Mouse (Mus musculus) olfactory bulb, adult 2 months (tissue): ENCODE measurements around the gene Gm13723. TPM values are rescaled to one million over a fixed set of nuclear protein-coding genes. Genes with fewer than 3 reads are reported as not detected.

Experiments used
- H3K27ac ChIP-seq: fragments of 200-500 bp; 2 replicates; pipeline ENCODE4 v1.5.1; 2012; ENCODE audit warnings: low read depth, low read length; ENCODE audit not compliant: insufficient read depth
- H3K4me1 ChIP-seq: fragments of 200-500 bp; 2 replicates; pipeline ENCODE4 v1.6.1; 2012; ENCODE audit warnings: low read length; ENCODE audit not compliant: control insufficient read depth, insufficient read depth
- H3K4me3 ChIP-seq: fragments of 200-500 bp; 2 replicates; pipeline ENCODE4 v1.5.1; 2012; ENCODE audit warnings: mild to moderate bottlenecking, low read depth, low read length, moderate library complexity; ENCODE audit not compliant: insufficient read depth
- CTCF ChIP-seq: fragments of 200-500 bp; IDR thresholded peaks from 2 replicates; pipeline ENCODE4 v1.5.1; 2012; ENCODE audit warnings: low read depth, mild to moderate bottlenecking, low read length, moderate library complexity; ENCODE audit not compliant: insufficient read depth
- POLR2A ChIP-seq: fragments of 200-500 bp; IDR thresholded peaks from 2 replicates; pipeline ENCODE4 v1.6.1; 2012; ENCODE audit warnings: mild to moderate bottlenecking, low read depth, low read length, moderate library complexity; ENCODE audit not compliant: insufficient read depth
- WGBS: fragments of 180-500 bp; shearing (Covaris S2); methylation state at CpG from one replicate; pipeline ENCODE4 v1.1.7; 2018; 5-methylcytosine and 5-hydroxymethylcytosine counted together
- polyA plus RNA-seq: library from polyadenylated mRNA; stranded (reverse); fragments of >200 nt; gene quantifications from 2 replicates; pipeline ENCODE4 v1.2.4, GENCODE M21; 2012; ENCODE audit warnings: low replicate concordance; ENCODE audit not compliant: missing spikeins, insufficient read depth, insufficient read length

The Gm13723 gene
- polyA plus RNA-seq = not detected in 2 replicates

DNA sequence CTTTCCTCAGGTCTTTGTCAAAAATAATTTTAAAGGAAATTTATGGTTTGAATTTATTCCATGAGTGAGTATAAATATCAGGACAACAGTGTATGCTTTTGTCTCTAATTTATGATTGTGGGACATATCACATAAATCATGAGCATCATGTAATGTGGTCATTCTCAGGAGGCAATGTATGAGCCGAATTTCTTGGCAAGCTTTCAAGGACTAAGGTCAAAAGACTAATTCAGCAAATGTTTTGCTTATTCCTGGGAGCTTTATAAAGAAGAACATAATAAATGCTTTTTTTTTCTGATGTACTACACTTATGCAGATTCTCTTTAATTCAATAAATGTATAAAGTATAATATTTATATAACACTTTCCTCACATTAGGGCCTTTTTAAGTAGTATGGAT is at the start of gene Gm13723:
Gene Gm13723 (minus strand): TSS at position 101 of the 400 bp plus-strand sequence.
- H3K4me1 ChIP-seq = no peaks in the 10 kb centered on the region
- TF ChIP-seq POLR2A (no peak), CTCF (no peak)
- WGBS = 58% methylated on average over 1 of the region's 1 CpGs
- no peak within 1 kb of the TSS for H3K27ac ChIP-seq
- no peak within 1 kb of the TSS for H3K4me3 ChIP-seq

- no peak overlapping the region for H3K4me3 ChIP-seq
- H3K27ac ChIP-seq = no peak overlapping the region
- TF ChIP-seq CTCF (no peak), POLR2A (no peak)
- no peaks in the 10 kb centered on the region for H3K4me1 ChIP-seq
- 85% methylated on average over 2 of the region's 2 CpGs for WGBS
Measured at GRCm38 (mm10) chr2:86905647-86906046, 31.0 kb upstream of the Gm13723 start.

- 93% methylated on average over 1 of the region's 1 CpGs for WGBS
- TF ChIP-seq CTCF = no peak
- no peak for TF ChIP-seq POLR2A
- H3K4me1 ChIP-seq = no peaks in the 10 kb centered on the region
Measured at GRCm38 (mm10) chr2:86892116-86892515, 17.5 kb upstream of the Gm13723 start, which contains the start of gene Olfr1097. Olfr1097 (minus strand) TSS chr2:86892216.

GRCm38 (mm10) chr2:86851596-86851995 is 23.0 kb downstream of the Gm13723 start, which contains the start of gene Olfr1095:
Olfr1095 (minus strand) TSS chr2:86851696.
- WGBS = 91% methylated on average over 3 of the region's 3 CpGs
- no peaks in the 10 kb centered on the region for H3K4me1 ChIP-seq
- H3K4me3 ChIP-seq = no peak within 1 kb of the TSS
- no peak within 1 kb of the TSS for H3K27ac ChIP-seq
- TF ChIP-seq POLR2A = no peak
- TF ChIP-seq CTCF = no peak

More at GRCm38 (mm10) chr2:86892116-86892515, 17.5 kb upstream of the Gm13723 start, which contains the start of gene Olfr1097:
- no peak within 1 kb of the TSS for H3K4me3 ChIP-seq
- H3K27ac ChIP-seq = no peak within 1 kb of the TSS

DNA sequence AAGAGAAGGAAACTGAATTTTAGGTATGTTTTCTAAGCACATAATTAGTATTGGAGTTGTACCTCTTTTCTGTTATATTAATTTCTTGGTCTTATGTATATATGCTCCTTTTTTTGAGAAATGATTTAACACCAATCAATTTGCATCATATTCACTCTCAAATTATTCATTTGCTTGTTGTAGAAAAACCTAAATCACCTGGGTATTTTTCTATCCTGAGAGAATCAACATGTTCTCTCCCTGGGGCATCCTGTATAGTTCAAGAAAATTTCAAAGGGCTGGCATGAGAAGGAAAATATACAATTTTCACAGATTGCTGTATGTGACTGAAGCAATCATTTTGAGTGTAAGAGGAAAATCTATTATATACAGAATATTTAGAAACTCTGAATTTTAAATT is 50.2 kb downstream of the Gm13723 start, which contains the start of gene Olfr1094:
Gene Olfr1094 (plus strand): TSS at position 301 of the 400 bp plus-strand sequence.
- Histone ChIP-seq H3K27ac (no peak within 1 kb of the TSS), H3K4me1 (no peaks in the 10 kb centered on the region), H3K4me3 (no peak within 1 kb of the TSS)
- TF ChIP-seq CTCF (no peak), POLR2A (no peak)

Other genes with a start within 250 kb of the Gm13723 start
- not detected in 2 replicates for gene Olfr1084, start 235.1 kb downstream of the Gm13723 start, polyA plus RNA-seq
- gene Olfr1085, start 212.8 kb downstream of the Gm13723 start, polyA plus RNA-seq = not detected in 2 replicates
- gene Olfr1086, start 194.7 kb downstream of the Gm13723 start, polyA plus RNA-seq = not detected in 2 replicates
- gene Olfr1087, start 176.4 kb downstream of the Gm13723 start, polyA plus RNA-seq = not detected in 2 replicates
- gene Olfr1089, start 141.1 kb downstream of the Gm13723 start, polyA plus RNA-seq = not detected in 2 replicates
- not detected in 2 replicates for gene Olfr1090, start 115.8 kb downstream of the Gm13723 start, polyA plus RNA-seq
- gene Olfr1093, start 92.3 kb downstream of the Gm13723 start, polyA plus RNA-seq = not detected in 2 replicates
- gene Olfr141, start 64.8 kb downstream of the Gm13723 start, polyA plus RNA-seq = not detected in 2 replicates
- gene Olfr1094, start 50.1 kb downstream of the Gm13723 start, polyA plus RNA-seq = not detected in 2 replicates
- not detected in 2 replicates for gene Olfr1095, start 23.1 kb downstream of the Gm13723 start, polyA plus RNA-seq
- gene Olfr1097, start 17.4 kb upstream of the Gm13723 start, polyA plus RNA-seq = not detected in 2 replicates
- not detected in 2 replicates for gene Olfr1098, start 49.7 kb upstream of the Gm13723 start, polyA plus RNA-seq
- not detected in 2 replicates for gene Olfr1099, start 85.9 kb upstream of the Gm13723 start, polyA plus RNA-seq
- not detected in 2 replicates for gene Olfr1100, start 105.2 kb upstream of the Gm13723 start, polyA plus RNA-seq
- not detected in 2 replicates for gene Olfr1101, start 116.4 kb upstream of the Gm13723 start, polyA plus RNA-seq
- gene Olfr1102, start 123.6 kb upstream of the Gm13723 start, polyA plus RNA-seq = not detected in 2 replicates
- not detected in 2 replicates for gene Olfr1104, start 152.3 kb upstream of the Gm13723 start, polyA plus RNA-seq
- not detected in 2 replicates for gene Olfr1105, start 161.7 kb upstream of the Gm13723 start, polyA plus RNA-seq
- not detected in 2 replicates for gene Olfr1106, start 177.5 kb upstream of the Gm13723 start, polyA plus RNA-seq
- not detected in 2 replicates for gene Olfr1107, start 201.0 kb upstream of the Gm13723 start, polyA plus RNA-seq
- gene Olfr1109, start 221.2 kb upstream of the Gm13723 start, polyA plus RNA-seq = not detected in 2 replicates
- not detected in 2 replicates for gene Olfr259, start 239.8 kb upstream of the Gm13723 start, polyA plus RNA-seq